Mouse (Mus musculus): ENCODE measurements around the gene Pdik1l.

- TF ChIP-seq E2F4 (IDR thresholded peaks at IDR 0.05; ENCODE audit: insufficient read depth) = no peak
- no peak for TF ChIP-seq POLR2A (IDR thresholded peaks at IDR 0.05; ENCODE audit: insufficient read length, low read depth)
- TF ChIP-seq POLR2AphosphoS2 (IDR thresholded peaks at IDR 0.05; ENCODE audit: insufficient read length, low read depth) = no peak
- TF ChIP-seq MAX (IDR thresholded peaks at IDR 0.05; ENCODE audit: low read depth) = no peak
- no peak for TF ChIP-seq TCF12 (IDR thresholded peaks at IDR 0.05; ENCODE audit: insufficient read depth, poor library complexity, severe bottlenecking)
- TF ChIP-seq SRF (IDR thresholded peaks at IDR 0.05; ENCODE audit: control insufficient read depth, insufficient read length, low read depth) = no peak
- no peak for TF ChIP-seq CEBPB (IDR thresholded peaks at IDR 0.05; ENCODE audit: insufficient read depth, poor library complexity, severe bottlenecking)
- TF ChIP-seq USF1 (IDR thresholded peaks at IDR 0.05; ENCODE audit: low read depth) = no peak
Observed at GRCm38 (mm10) chr4:134272731-134273416, 14.8 kb downstream of the Pdik1l start.
